Comparison of ENCODE assay signal across 17 mouse cellular contexts in genomic region chr9:103326449-103326848, GRCm38 (mm10). TPM values are rescaled to one million over a fixed set of nuclear protein-coding genes. Genes with fewer than 3 reads are reported as not detected.
DNase-seq lines count a peak whose midpoint lies in the region; ATAC-seq lines count a peak whose summit lies in the region.
"Had no signal": no experiment of that assay in that cellular context is flagged by ENCODE, and none has a peak within 500 bp of the region (broad histone marks: within the 10 kb centered on the region; RNA-seq: fewer than 3 reads in every experiment).

No protein-coding gene starts in this region.

- H3K4me2 ChIP-seq in heart, embryonic 13.5 days = peak overlapping the region; percentile 4; the same call in 1 of the 2 replicates
- peak overlapping the region; percentile 49 for H3K4me2 ChIP-seq in liver, embryonic 11.5 days
- H3K4me2 ChIP-seq in neural tube, embryonic 14.5 days (ENCODE audit: low read depth, low read length) = no peak overlapping the region
- H3K4me2 ChIP-seq: hindbrain, embryonic 12.5 days; limb, embryonic 15.5 days had no signal

- peaks cover 97% of the 10 kb centered on the region for H3K36me3 ChIP-seq in heart, embryonic 13.5 days
- peaks cover 60% of the 10 kb centered on the region for H3K36me3 ChIP-seq in liver, embryonic 11.5 days (ENCODE audit: control insufficient read depth, insufficient read depth, low read length)
- H3K36me3 ChIP-seq in neural tube, embryonic 14.5 days (ENCODE audit: control insufficient read depth, insufficient read depth, low read length) = peaks cover 9% of the 10 kb centered on the region; the same call in 1 of the 2 replicates

- intact Hi-C loops in gastrocnemius, postnatal 36 days (cut with DNase I) = no loop called here

- DNase-seq in heart, adult 11 months = no peak
- peak; percentile 26 to 39 for DNase-seq in spleen, postnatal 36 days (ENCODE audit: low spot score in 2 of 2)
- DNase-seq in spleen, postnatal 10 days (ENCODE audit: low spot score in 2 of 2) = no peak
- DNase-seq in liver, embryonic 11.5 days (ENCODE audit: low spot score) = no peak
- no peak for DNase-seq in thymus, postnatal 14 days
- DNase-seq in gastrocnemius, postnatal 36 days = no peak
- DNase-seq: adrenal gland, adult 8-10 months; cerebellum, adult 11-12 months; forebrain, postnatal 0 days; gastrocnemius, postnatal 25 days; kidney, adult 18-20 months; thymus, adult 18-20 months had no signal

- H3K4me3 ChIP-seq in heart, embryonic 13.5 days = no peak overlapping the region
- peak overlapping the region; percentile 14; the same call in 1 of the 2 replicates for H3K4me3 ChIP-seq in liver, embryonic 11.5 days (ENCODE audit: low read depth, low read length)
- no peak overlapping the region for H3K4me3 ChIP-seq in neural tube, embryonic 14.5 days (ENCODE audit: low read depth, low read length)
- H3K4me3 ChIP-seq: hindbrain, embryonic 12.5 days; limb, embryonic 15.5 days; megakaryocyte, embryonic 14.5 days had no signal

- no peaks in the 10 kb centered on the region for H3K9me3 ChIP-seq in heart, embryonic 13.5 days
- H3K9me3 ChIP-seq in liver, embryonic 11.5 days (ENCODE audit: control insufficient read depth, low read length) = no peaks in the 10 kb centered on the region
- no peaks in the 10 kb centered on the region for H3K9me3 ChIP-seq in neural tube, embryonic 14.5 days (ENCODE audit: control insufficient read depth, low read length)
- H3K9me3 ChIP-seq: hindbrain, embryonic 12.5 days; limb, embryonic 15.5 days had no signal

- WGBS in heart, embryonic 13.5 days = 35% methylated on average over 9 of the region's 9 CpGs
- WGBS in liver, embryonic 11.5 days = 55% methylated on average over 9 of the region's 9 CpGs
- 38% methylated on average over 9 of the region's 9 CpGs for WGBS in neural tube, embryonic 14.5 days

- H3K27ac ChIP-seq in heart, embryonic 13.5 days (replicated peaks) = peak overlapping the region; percentile 55
- H3K27ac ChIP-seq in liver, embryonic 11.5 days (ENCODE audit: low read depth, low read length) = peak overlapping the region; percentile 72
- H3K27ac ChIP-seq in neural tube, embryonic 14.5 days (ENCODE audit: low read depth, low read length) = peak overlapping the region; percentile 22; the same call in 1 of the 2 replicates
- H3K27ac ChIP-seq: hindbrain, embryonic 12.5 days; limb, embryonic 15.5 days had no signal

- H3K9ac ChIP-seq in heart, embryonic 13.5 days = 0 out of 2 replicates have a peak overlapping the region, but pooled peaks have one; percentile 16
- no peak overlapping the region for H3K9ac ChIP-seq in liver, embryonic 11.5 days (ENCODE audit: low read depth, low read length)
- H3K9ac ChIP-seq in neural tube, embryonic 14.5 days (replicated peaks; ENCODE audit: low read depth, low read length) = no peak overlapping the region
- H3K9ac ChIP-seq: forebrain, postnatal 0 days; hindbrain, embryonic 12.5 days; limb, embryonic 15.5 days had no signal

- H3K27me3 ChIP-seq in heart, embryonic 13.5 days (replicated peaks) = no peaks in the 10 kb centered on the region
- no peaks in the 10 kb centered on the region for H3K27me3 ChIP-seq in liver, embryonic 11.5 days (replicated peaks; ENCODE audit: control insufficient read depth, insufficient read depth, low read length)
- no peaks in the 10 kb centered on the region for H3K27me3 ChIP-seq in neural tube, embryonic 14.5 days (ENCODE audit: control insufficient read depth, insufficient read depth, low read length)
- H3K27me3 ChIP-seq: hindbrain, embryonic 12.5 days; limb, embryonic 15.5 days; megakaryocyte, embryonic 14.5 days had no signal

- H3K4me1 ChIP-seq in heart, embryonic 13.5 days = peaks cover 15% of the 10 kb centered on the region
- H3K4me1 ChIP-seq in liver, embryonic 11.5 days (replicated peaks; ENCODE audit: control insufficient read depth, insufficient read depth, low read length) = peaks cover 15% of the 10 kb centered on the region
- peaks cover 8% of the 10 kb centered on the region; the same call in 1 of the 2 replicates for H3K4me1 ChIP-seq in neural tube, embryonic 14.5 days (ENCODE audit: control insufficient read depth, insufficient read depth, low read length)
- H3K4me1 ChIP-seq: hindbrain, embryonic 12.5 days; limb, embryonic 15.5 days had no signal

- no peak; the same call in 1 of the 2 replicates for ATAC-seq in heart, embryonic 13.5 days (ENCODE audit: extremely low read depth, insufficient number of reproducible peaks, low FRiP score, low TSS enrichment)
- peak; percentile 98 for ATAC-seq in liver, embryonic 11.5 days (replicated peaks; ENCODE audit: low FRiP score)
- no peak for ATAC-seq in neural tube, embryonic 14.5 days (ENCODE audit: low read depth)
- ATAC-seq: forebrain, postnatal 0 days had no signal

RNA-seq across cellular contexts. Expression of gene Topbp1, which starts 21.4 kb away (rescaled TPM):
- polyA plus RNA-seq in heart, embryonic 13.5 days (2015; fragmentation: Nextera tagmentation; extraction: Ambion mirVana) = 39.8 and 42.4 TPM in 2 replicates
- polyA plus RNA-seq in liver, embryonic 11.5 days (2014; fragmentation: Nextera tagmentation; extraction: Ambion mirVana) = 99.4 and 101 TPM in 2 replicates
- 13.7 and 22.0 TPM in 2 replicates for polyA plus RNA-seq in neural tube, embryonic 14.5 days (2014; fragmentation: Nextera tagmentation; extraction: Ambion mirVana)
- 1 to 10 TPM; 6.1 to 7.7 TPM for total RNA-seq in gastrocnemius, postnatal 36 days (2021)

RNA-seq across cellular contexts. Expression of gene 1300017J02Rik, which starts 21.6 kb away (rescaled TPM):
- 2.3 and 3.5 TPM in 2 replicates for polyA plus RNA-seq in heart, embryonic 13.5 days (2015; fragmentation: Nextera tagmentation; extraction: Ambion mirVana)
- polyA plus RNA-seq in liver, embryonic 11.5 days (2014; fragmentation: Nextera tagmentation; extraction: Ambion mirVana) = 15.4 and 16.6 TPM in 2 replicates
- 0.40 and 0.68 TPM in 2 replicates for polyA plus RNA-seq in neural tube, embryonic 14.5 days (2014; fragmentation: Nextera tagmentation; extraction: Ambion mirVana)
- total RNA-seq in gastrocnemius, postnatal 36 days (2021) = not detected
- total RNA-seq: gastrocnemius, postnatal 25 days had no signal

RNA-seq across cellular contexts. Expression of gene Cdv3, which starts 39.2 kb away (rescaled TPM):
- polyA plus RNA-seq in heart, embryonic 13.5 days (2015; fragmentation: Nextera tagmentation; extraction: Ambion mirVana) = 87.5 and 92.2 TPM in 2 replicates
- polyA plus RNA-seq in liver, embryonic 11.5 days (2014; fragmentation: Nextera tagmentation; extraction: Ambion mirVana) = 123 and 137 TPM in 2 replicates
- polyA plus RNA-seq in neural tube, embryonic 14.5 days (2014; fragmentation: Nextera tagmentation; extraction: Ambion mirVana) = 53.1 and 71.5 TPM in 2 replicates
- 100 to 1,000 TPM; 162 to 200 TPM for total RNA-seq in gastrocnemius, postnatal 36 days (2021)

Comparison
In these comparisons a context has a peak if more than half of its experiments do, and no peak if none do; other contexts are left out.
1. DNase-seq: peak in spleen, postnatal 36 days (2 of 2); none in heart, adult 11 months (single experiment), spleen, postnatal 10 days (0 of 2), liver, embryonic 11.5 days (single experiment), thymus, postnatal 14 days (single experiment) and gastrocnemius, postnatal 36 days (0 of 2).
2. H3K27ac ChIP-seq: peak in every context shown above with its lines; median percentile 72 in liver, embryonic 11.5 days; 55 in heart, embryonic 13.5 days; 22 in neural tube, embryonic 14.5 days.